Mouse (Mus musculus) G1E (cell line): ENCODE measurements around the gene Atf7.

Experiments
- CTCF ChIP-seq: IDR thresholded peaks from 2 replicates; pipeline ENCODE4 v1.5.1; 2012; ENCODE audit warnings: low read depth, low read length, inconsistent platforms, mixed read lengths
- GATA1 ChIP-seq: IDR thresholded peaks from 2 replicates; pipeline ENCODE4 v1.6.1; 2012; ENCODE audit warnings: borderline replicate concordance, low read length, inconsistent platforms, mixed read lengths

GRCm38 (mm10) chr15:102624970-102625686 is at the start of gene Atf7, which contains the start of gene Gm28047:
- TF ChIP-seq CTCF: no peak
- TF ChIP-seq GATA1: no peak
